Mouse (Mus musculus): ENCODE results near the gene Gja5. TPM values are rescaled to one million over a fixed set of nuclear protein-coding genes. Genes with fewer than 3 reads are reported as not detected.

Gene Gja5
- polyA plus RNA-seq, 1 experiment from 2014 or later: 3.0 TPM

GRCm38 (mm10) chr3:96979020-96979419 is 74.5 kb downstream of the Gja5 start:
- no peaks in the 10 kb centered on the region for H3K36me3 ChIP-seq
- no peak for ATAC-seq (ENCODE audit: low FRiP score)
- no peak overlapping the region for H3K9ac ChIP-seq (replicated peaks)
- H3K4me1 ChIP-seq: no peaks in the 10 kb centered on the region
- 92% methylated on average over 3 of the region's 3 CpGs for WGBS
- no peaks in the 10 kb centered on the region for H3K9me3 ChIP-seq (replicated peaks)
- H3K4me3 ChIP-seq (replicated peaks): no peak overlapping the region
- no peaks in the 10 kb centered on the region for H3K27me3 ChIP-seq (replicated peaks)
- no peak overlapping the region for H3K27ac ChIP-seq (replicated peaks)
- H3K4me2 ChIP-seq: no peak overlapping the region

- no peak for ATAC-seq (ENCODE audit: low FRiP score)
- no peaks in the 10 kb centered on the region for H3K4me1 ChIP-seq
- no peaks in the 10 kb centered on the region for H3K36me3 ChIP-seq
- 81% methylated on average over 3 of the region's 3 CpGs for WGBS
- H3K27ac ChIP-seq (replicated peaks): no peak overlapping the region
- H3K27me3 ChIP-seq (replicated peaks): no peaks in the 10 kb centered on the region
- no peaks in the 10 kb centered on the region for H3K9me3 ChIP-seq (replicated peaks)
- no peak overlapping the region for H3K4me3 ChIP-seq (replicated peaks)
- no peak overlapping the region for H3K9ac ChIP-seq (replicated peaks)
- no peak overlapping the region for H3K4me2 ChIP-seq
These were observed 77.3 kb downstream of the Gja5 start for GRCm38 (mm10) chr3:96981833-96982232.

- Histone ChIP-seq H3K36me3 (no peaks in the 10 kb centered on the region), H3K4me3 (replicated peaks) (no peak overlapping the region), H3K4me1 (no peaks in the 10 kb centered on the region), H3K27me3 (replicated peaks) (no peaks in the 10 kb centered on the region), H3K9me3 (replicated peaks) (no peaks in the 10 kb centered on the region), H3K27ac (replicated peaks) (no peak overlapping the region), H3K9ac (replicated peaks) (no peak overlapping the region), H3K4me2 (no peak overlapping the region)
- 93% methylated on average over 2 of the region's 2 CpGs for WGBS
- ATAC-seq (ENCODE audit: low FRiP score): no peak
These were observed 78.2 kb downstream of the Gja5 start for GRCm38 (mm10) chr3:96982666-96983065.

GRCm38 (mm10) chr3:96992526-96992925 is 88.0 kb downstream of the Gja5 start:
- whole genome bisulfite sequencing: 17% methylated on average over 3 of the region's 3 CpGs
- Histone ChIP-seq H3K9me3 (replicated peaks) (no peaks in the 10 kb centered on the region), H3K27me3 (replicated peaks) (no peaks in the 10 kb centered on the region)

GRCm38 (mm10) chr3:96997770-96998169 is 93.3 kb downstream of the Gja5 start:
- WGBS: 58% methylated on average over 6 of the region's 6 CpGs
- Histone ChIP-seq H3K36me3 (no peaks in the 10 kb centered on the region), H3K27me3 (replicated peaks) (no peaks in the 10 kb centered on the region), H3K27ac (replicated peaks) (no peak overlapping the region), H3K4me2 (no peak overlapping the region), H3K9me3 (replicated peaks) (no peaks in the 10 kb centered on the region), H3K9ac (replicated peaks) (no peak overlapping the region), H3K4me1 (peaks cover 7% of the 10 kb centered on the region; the same call in 1 of the 2 replicates), H3K4me3 (replicated peaks) (no peak overlapping the region)
- no peak for ATAC-seq (ENCODE audit: low FRiP score)

More at GRCm38 (mm10) chr3:96992526-96992925, 88.0 kb downstream of the Gja5 start:
- Histone ChIP-seq H3K9ac (replicated peaks) (no peak overlapping the region), H3K27ac (replicated peaks) (no peak overlapping the region), H3K4me1 (peaks cover 11% of the 10 kb centered on the region), H3K36me3 (no peaks in the 10 kb centered on the region), H3K4me2 (no peak overlapping the region), H3K4me3 (replicated peaks) (no peak overlapping the region)
- no peak for ATAC-seq (ENCODE audit: low FRiP score)

- no peak overlapping the region for H3K4me3 ChIP-seq (replicated peaks)
- H3K9me3 ChIP-seq (replicated peaks): no peaks in the 10 kb centered on the region
- H3K36me3 ChIP-seq: no peaks in the 10 kb centered on the region
- H3K9ac ChIP-seq (replicated peaks): no peak overlapping the region
- H3K4me2 ChIP-seq: no peak overlapping the region
- no peak for ATAC-seq (ENCODE audit: low FRiP score)
- 88% methylated on average over 10 of the region's 10 CpGs for WGBS
- H3K27me3 ChIP-seq (replicated peaks): no peaks in the 10 kb centered on the region
- H3K4me1 ChIP-seq: peaks cover under 1% of the 10 kb centered on the region; the same call in 1 of the 2 replicates
- H3K27ac ChIP-seq (replicated peaks): no peak overlapping the region
These were observed 98.6 kb downstream of the Gja5 start for GRCm38 (mm10) chr3:97003111-97003510.

GRCm38 (mm10) chr3:97004509-97004908 is 100.0 kb downstream of the Gja5 start:
- Histone ChIP-seq H3K4me1 (no peaks in the 10 kb centered on the region), H3K27me3 (replicated peaks) (no peaks in the 10 kb centered on the region), H3K27ac (replicated peaks) (no peak overlapping the region), H3K4me2 (no peak overlapping the region), H3K9ac (replicated peaks) (no peak overlapping the region), H3K4me3 (replicated peaks) (no peak overlapping the region), H3K36me3 (no peaks in the 10 kb centered on the region), H3K9me3 (replicated peaks) (no peaks in the 10 kb centered on the region)
- 80% methylated on average over 4 of the region's 4 CpGs for WGBS
- ATAC-seq (ENCODE audit: low FRiP score): no peak

- Histone ChIP-seq H3K4me2 (no peak overlapping the region), H3K27me3 (replicated peaks) (no peaks in the 10 kb centered on the region), H3K4me1 (no peaks in the 10 kb centered on the region), H3K9me3 (replicated peaks) (no peaks in the 10 kb centered on the region), H3K4me3 (replicated peaks) (no peak overlapping the region), H3K36me3 (no peaks in the 10 kb centered on the region), H3K27ac (replicated peaks) (no peak overlapping the region), H3K9ac (replicated peaks) (no peak overlapping the region)
- 55% methylated on average over 3 of the region's 3 CpGs for WGBS
- no peak for ATAC-seq (ENCODE audit: low FRiP score)
These were observed 102.5 kb downstream of the Gja5 start for GRCm38 (mm10) chr3:97007010-97007448.

GRCm38 (mm10) chr3:97025226-97025625 is 120.7 kb downstream of the Gja5 start:
- Histone ChIP-seq H3K27ac (replicated peaks) (no peak overlapping the region), H3K9me3 (replicated peaks) (no peaks in the 10 kb centered on the region), H3K4me2 (no peak overlapping the region), H3K9ac (replicated peaks) (no peak overlapping the region), H3K36me3 (no peaks in the 10 kb centered on the region), H3K27me3 (replicated peaks) (no peaks in the 10 kb centered on the region), H3K4me3 (replicated peaks) (no peak overlapping the region), H3K4me1 (0 out of 2 replicates have a peak, but pooled peaks cover 3% of the 10 kb centered on the region)
- 40% methylated on average over 5 of the region's 5 CpGs for WGBS
- no peak for ATAC-seq (ENCODE audit: low FRiP score)

GRCm38 (mm10) chr3:97032053-97032496 is 127.6 kb downstream of the Gja5 start:
- Histone ChIP-seq H3K4me3 (replicated peaks) (peak overlapping the region; percentile 22), H3K36me3 (no peaks in the 10 kb centered on the region), H3K4me2 (peak overlapping the region; percentile 54), H3K9me3 (replicated peaks) (no peaks in the 10 kb centered on the region), H3K9ac (replicated peaks) (no peak overlapping the region), H3K27me3 (replicated peaks) (0 out of 2 replicates have a peak, but pooled peaks cover 9% of the 10 kb centered on the region), H3K27ac (replicated peaks) (no peak overlapping the region), H3K4me1 (peaks cover 8% of the 10 kb centered on the region; the same call in 1 of the 2 replicates)
- WGBS: 3% methylated on average over 10 of the region's 10 CpGs
- ATAC-seq (ENCODE audit: low FRiP score): no peak

- no peak for ATAC-seq (ENCODE audit: low FRiP score)
- peaks cover 15% of the 10 kb centered on the region; the same call in 1 of the 2 replicates for H3K4me1 ChIP-seq
- H3K9ac ChIP-seq (replicated peaks): no peak overlapping the region
- no peak overlapping the region for H3K27ac ChIP-seq (replicated peaks)
- H3K9me3 ChIP-seq (replicated peaks): no peaks in the 10 kb centered on the region
- no peaks in the 10 kb centered on the region for H3K36me3 ChIP-seq
- 0 out of 2 replicates have a peak, but pooled peaks cover 9% of the 10 kb centered on the region for H3K27me3 ChIP-seq (replicated peaks)
- 91% methylated on average over 3 of the region's 3 CpGs for WGBS
- no peak overlapping the region for H3K4me2 ChIP-seq
- no peak overlapping the region for H3K4me3 ChIP-seq (replicated peaks)
These were observed 131.1 kb downstream of the Gja5 start for GRCm38 (mm10) chr3:97035558-97035957.

GRCm38 (mm10) chr3:97037119-97037518 is 132.6 kb downstream of the Gja5 start:
- 30% methylated on average over 6 of the region's 6 CpGs for WGBS
- peaks cover 11% of the 10 kb centered on the region; the same call in 1 of the 2 replicates for H3K4me1 ChIP-seq
- no peak overlapping the region for H3K27ac ChIP-seq (replicated peaks)
- ATAC-seq (ENCODE audit: low FRiP score): no peak
- no peak overlapping the region for H3K4me3 ChIP-seq (replicated peaks)
- H3K9ac ChIP-seq (replicated peaks): no peak overlapping the region
- H3K9me3 ChIP-seq (replicated peaks): no peaks in the 10 kb centered on the region
- H3K36me3 ChIP-seq: no peaks in the 10 kb centered on the region
- 0 out of 2 replicates have a peak, but pooled peaks cover 5% of the 10 kb centered on the region for H3K27me3 ChIP-seq (replicated peaks)
- no peak overlapping the region for H3K4me2 ChIP-seq
